Mouse (Mus musculus): ENCODE measurements around the gene Atrnl1.

Gene Atrnl1

DNA sequence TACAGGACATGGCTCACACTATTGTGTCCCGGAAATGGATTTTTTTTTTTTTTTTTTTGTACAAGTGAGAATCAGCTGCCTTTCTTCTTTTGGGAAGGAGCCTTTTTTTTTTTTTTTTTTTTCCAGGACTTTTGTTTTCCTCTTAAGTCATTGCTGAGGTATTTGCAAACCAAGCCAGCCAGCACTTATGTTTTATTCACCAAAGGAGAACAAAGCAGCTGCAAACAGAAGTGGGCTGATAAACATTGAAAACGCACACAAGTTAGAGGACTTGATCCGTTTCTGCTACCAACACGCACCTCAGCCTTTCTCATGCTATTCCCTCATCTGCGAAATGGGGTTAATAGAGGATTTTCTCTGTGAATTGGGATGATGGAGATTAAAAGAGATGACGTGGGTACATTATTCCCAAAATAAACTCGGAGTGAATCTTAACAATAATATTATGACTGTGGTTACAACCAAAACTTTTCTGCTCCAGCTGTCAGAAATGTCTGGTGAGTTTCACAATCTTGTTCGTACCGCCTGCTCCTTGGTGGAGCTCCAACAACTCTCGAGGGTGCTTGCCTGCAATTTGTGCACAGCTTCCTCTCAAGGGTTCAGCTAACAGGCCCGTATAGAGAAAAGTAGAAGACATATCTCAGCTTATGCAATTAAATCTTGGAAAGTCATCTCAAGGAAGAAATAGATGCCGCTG lies 1.3 kb upstream of the Atrnl1 start:
- no peak for DNase-seq (ENCODE audit: low spot score in 2 of 2)

DNA sequence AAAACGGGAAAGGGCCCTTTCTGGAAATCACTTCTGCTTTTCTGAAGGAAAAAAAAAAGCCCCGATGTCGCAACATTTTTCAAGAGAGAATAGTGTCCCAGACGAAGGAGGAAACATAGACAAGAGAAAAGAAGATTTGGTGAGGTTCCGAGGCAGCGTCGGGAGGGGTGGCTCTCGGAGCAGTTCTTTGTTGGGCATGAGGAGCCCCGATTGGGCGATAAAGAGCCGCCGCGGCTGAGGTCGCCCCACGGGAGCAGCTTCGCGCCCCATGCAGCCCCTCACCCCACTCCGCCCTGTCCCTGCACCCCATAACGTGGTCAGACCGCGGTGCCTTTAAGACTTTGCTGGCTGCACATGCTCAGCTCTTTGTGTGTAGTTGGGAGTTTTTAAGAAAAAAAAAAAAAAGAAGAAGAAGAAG lies 767 bp upstream of the Atrnl1 start:
- no peak for DNase-seq (ENCODE audit: low spot score in 2 of 2)

DNA sequence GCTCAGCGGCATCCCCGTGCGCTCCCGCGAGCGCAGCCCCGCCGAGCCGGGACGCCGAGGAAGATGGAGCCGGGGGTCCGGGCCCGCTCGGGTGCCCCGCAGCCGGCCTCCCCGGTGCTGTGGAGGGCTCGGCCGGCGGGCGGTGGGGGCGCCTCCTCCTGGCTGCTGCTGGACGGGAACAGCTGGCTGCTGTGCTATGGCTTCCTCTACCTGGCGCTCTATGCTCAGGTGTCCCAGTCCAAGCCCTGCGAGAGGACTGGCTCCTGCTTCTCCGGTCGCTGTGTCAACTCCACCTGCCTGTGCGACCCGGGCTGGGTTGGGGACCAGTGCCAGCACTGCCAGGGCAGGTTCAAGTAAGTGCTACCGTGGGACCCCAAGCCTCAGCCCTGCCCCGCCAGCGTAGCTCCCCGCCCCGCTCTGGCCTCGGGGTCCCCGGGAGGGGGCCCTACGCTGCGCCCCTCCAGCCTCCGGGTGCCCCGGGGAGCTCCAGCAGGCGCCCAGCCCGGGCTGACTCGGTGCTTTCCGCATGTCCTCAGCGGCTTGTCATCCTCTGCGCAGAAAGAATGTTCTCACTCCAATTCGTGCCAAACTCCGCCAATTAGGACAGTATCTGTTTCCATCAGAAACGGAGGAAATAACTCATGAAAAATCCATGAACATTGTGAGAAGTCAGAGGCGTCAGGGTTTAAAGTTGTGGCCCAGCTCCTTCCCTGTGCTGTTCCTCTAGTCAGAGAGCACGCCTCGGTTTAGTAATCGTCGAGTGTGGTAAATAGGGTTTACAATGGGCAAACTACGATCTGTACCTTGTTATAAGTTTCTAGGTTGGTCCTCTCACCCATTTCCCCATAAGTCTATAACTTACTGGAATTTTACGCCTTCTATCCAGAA lies 701 bp downstream of the Atrnl1 start:
- DNase-seq (ENCODE audit: low spot score in 2 of 2): peak; percentile 23 to 39

DNA sequence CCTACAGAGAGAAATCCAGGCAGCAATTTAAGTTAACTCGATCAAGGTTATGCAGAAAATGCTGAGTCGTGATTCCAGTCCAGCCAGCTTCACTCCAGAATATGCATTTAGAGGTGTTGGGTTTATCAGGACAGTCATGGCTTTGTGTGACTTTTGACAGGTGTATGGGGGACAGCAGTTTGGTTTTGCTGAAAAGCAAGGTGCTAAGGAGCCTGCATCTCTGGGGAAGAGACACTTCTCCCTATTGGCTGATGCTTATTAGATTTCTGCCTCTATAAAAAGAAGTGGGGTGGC lies 1.3 kb downstream of the Atrnl1 start:
- no peak for DNase-seq (ENCODE audit: low spot score in 2 of 2)

DNA sequence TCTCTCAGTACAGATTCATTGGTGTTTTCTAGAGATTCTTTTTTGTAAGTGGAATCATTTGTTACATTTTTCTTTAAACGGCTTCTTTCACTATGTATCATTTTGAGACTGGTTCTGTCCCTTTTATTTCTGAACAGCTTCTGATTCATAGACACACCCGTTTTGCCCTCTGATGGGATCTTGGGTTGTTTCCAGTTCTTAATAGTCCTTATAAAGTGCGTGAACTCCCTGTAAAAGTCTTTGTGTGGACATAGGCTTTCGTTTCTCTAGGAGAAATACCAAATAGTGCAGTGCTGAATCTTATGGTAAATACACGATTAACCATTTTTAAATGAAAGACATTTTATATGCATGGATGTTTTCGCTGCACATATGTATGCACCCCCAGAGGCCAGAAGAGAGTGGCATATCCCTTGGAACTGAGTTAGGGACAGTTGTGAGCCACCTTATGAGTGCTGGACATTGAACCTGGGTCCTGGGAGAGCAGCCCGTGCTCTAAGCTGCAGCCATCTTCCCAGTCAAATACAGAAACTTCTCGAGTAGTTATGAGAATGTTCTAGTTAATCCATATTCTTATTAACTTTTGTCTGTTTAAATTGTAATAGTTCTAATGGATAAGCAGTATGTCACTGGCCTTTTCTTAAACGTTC lies 5.3 kb downstream of the Atrnl1 start:
- no peak for DNase-seq (ENCODE audit: low spot score in 2 of 2)

DNA sequence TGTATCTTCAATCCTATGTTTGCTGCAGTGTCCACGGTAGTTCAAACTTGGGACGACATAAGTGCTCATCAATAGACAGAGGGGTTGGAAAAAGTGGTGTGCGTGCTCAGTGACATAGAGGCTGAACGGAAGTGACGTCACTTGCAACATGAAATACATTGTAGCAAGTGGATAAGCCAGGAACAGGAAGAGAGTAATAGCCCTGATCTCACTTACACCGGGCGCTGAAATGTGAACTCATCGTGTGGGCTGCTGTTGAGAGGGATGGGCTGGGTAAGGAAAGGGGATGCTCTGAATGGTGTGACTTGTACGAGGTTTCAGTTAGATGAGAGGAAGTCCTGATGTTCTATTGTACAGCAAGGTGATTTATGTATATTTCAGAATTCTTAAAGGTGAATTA lies 8.3 kb downstream of the Atrnl1 start:
- no peak for DNase-seq (ENCODE audit: low spot score in 2 of 2)

DNA sequence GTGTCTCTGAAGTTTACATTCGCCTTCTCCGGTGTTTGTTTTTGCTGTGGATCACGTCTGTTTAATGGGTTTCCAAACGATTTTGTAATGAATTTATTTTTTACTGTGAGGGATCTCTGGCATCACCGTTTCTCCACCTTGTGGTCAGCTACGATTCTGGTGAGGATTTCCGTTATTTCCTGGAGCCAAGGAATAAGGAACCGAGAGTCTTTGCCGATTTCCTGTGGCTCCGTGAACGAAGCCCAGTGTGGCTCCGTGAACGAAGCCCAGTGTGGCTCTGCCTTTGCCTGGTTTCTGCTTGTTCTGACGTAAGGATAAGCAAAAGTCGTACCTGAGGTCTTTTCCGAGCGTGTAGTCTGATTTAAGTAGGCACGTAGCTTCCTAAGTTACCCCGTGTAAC lies 11.0 kb downstream of the Atrnl1 start:
- DNase-seq (ENCODE audit: low spot score in 2 of 2): no peak

DNA sequence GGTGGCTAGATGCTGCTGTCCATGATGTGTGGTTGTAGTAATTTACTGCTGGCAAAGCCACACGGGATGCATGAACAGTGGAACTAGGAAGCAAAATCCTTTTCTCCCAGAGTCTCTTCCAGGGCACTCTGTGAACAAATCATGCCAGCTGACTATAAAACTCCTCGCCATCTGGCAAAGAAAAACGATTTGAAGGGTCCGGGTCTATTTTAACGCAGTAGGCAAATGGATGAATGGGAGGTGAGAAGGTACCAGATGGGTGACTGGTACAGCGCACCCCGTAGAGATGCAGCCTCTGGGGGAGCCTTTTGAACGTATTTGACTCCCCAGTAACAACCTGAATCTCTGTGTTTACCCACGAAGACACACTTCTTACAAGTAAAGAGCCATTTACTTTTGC lies 14.9 kb downstream of the Atrnl1 start:
- DNase-seq (ENCODE audit: low spot score in 2 of 2): no peak

DNA sequence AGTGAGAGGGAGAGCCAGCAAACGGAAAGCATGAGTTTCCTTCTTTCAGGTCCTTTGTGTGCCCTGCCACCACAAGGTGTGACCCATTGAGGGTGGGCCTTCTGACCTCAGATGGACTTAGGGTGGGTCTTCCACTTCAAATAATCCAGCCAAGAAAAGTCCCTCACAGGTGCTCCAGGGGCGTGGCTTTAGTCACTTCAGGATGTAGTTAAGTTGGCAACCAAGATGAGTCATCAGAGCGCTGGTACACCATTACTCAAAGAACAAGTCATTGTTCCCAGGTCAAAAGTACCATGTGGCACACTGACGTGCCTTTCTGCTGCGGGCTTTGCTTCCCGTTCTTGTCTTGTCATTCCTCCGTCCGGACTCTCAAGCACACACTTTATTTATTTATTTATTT lies 16.4 kb downstream of the Atrnl1 start:
- DNase-seq (ENCODE audit: low spot score in 2 of 2): no peak

DNA sequence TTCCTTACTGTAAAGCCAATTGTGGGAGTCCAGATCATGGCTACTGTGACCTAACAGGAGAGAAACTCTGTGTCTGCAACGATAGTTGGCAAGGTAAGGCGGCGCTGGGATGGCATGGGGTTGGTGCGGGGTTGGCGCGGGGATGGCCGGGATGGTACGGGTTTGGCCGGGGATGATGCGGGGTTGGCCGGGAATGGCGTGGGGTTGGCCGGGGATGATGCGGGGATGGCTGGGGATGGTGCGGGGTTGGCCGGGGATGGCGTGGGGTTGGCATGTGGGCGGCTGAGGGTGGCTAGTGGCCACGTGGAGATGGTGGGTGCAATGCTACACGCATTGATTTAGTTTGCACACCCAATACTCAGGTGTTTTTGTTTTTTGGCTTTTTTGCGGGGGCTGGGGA lies 31.7 kb downstream of the Atrnl1 start:
- no peak for DNase-seq (ENCODE audit: low spot score in 2 of 2)

DNA sequence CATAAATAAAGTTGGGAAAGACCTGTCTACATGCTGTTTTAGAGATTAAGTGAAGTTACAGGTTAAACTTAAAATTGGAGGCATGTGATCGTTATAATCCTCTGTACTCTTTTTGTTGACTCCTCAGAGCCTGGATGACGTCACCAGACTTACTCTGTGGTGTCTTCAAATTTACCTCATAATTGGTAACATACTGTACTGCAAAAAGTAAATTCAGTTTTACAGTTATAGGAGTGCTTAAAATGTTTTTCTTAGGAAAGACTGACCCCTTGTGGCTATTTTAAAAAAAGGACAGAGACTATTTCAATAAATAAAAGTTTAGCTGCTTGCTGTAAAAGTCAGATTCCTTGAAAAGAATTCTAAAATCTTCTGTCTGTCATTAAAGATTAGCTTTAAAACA lies 32.1 kb downstream of the Atrnl1 start:
- DNase-seq (ENCODE audit: low spot score in 2 of 2): no peak

DNA sequence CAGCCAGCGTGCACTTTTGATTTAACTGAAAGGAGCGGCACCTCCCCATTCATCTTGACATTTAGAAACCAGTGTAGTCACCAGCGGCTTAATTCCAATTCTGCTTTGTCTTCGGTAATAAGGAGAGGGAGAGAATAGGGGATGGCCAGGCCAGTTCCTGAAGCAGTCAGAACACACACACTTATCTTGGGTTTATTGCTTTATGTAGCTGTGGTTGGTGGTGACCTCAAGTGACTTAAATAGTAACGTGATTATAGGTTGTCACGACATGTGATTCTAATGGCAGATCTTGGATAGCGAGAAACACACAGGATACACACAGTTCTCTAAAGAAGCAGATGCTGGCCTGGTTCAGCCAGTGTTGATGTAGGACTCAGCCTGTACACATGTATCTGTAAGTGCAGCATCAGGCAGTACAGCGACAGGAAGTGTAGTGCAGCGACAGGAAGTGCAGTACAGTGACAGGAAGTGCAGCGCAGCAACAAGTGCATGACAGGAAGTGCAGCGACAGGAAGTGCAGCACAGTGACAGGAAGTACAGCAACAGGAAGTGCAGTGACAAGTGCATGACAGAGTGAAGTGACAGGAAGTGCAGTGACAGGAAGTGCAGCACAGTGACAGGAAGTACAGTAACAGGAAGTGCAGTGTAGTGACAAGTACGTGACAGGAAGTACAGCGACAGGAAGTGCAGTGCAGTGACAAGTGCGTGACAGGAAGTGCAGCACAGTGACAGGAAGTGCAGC lies 37.5 kb downstream of the Atrnl1 start:
- no peak for DNase-seq (ENCODE audit: low spot score in 2 of 2)

DNA sequence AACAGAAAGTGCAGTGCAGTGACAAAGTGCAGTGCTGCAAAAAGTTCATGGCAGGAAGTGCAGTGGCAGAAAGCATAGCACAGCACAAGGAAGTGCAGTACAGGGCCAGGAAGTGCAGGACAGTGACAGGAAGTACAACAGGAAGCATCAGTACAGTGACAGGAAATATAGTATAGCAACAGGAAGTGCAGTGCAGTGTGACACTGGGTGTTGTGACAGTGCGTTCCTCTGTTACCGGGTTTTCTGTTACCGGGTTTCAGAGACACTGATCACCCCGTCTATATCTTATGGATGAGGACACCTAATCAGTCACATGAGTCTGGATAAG lies 38.1 kb downstream of the Atrnl1 start:
- no peak for DNase-seq (ENCODE audit: low spot score in 2 of 2)

DNA sequence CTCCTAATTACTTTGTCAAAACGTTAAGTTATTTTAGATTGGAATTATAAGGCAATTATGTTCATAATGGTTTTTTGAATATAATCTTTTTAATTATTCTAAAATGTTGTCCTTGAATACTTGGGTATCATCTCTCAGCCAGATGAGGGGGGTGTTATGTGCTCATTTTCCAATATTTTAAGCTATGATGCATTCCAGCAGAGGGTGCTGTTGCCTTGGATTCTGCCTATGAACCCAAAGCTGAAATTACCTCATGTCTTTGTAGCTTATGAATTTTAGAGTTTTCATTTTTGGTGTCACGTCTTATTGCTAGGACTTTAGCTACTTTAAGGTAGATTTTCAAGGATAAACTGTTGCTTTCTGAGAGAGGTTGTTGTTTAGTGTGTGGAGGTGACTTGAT lies 44.2 kb downstream of the Atrnl1 start:
- DNase-seq (ENCODE audit: low spot score in 2 of 2): peak in 1 of 2 experiments; percentile 44

DNA sequence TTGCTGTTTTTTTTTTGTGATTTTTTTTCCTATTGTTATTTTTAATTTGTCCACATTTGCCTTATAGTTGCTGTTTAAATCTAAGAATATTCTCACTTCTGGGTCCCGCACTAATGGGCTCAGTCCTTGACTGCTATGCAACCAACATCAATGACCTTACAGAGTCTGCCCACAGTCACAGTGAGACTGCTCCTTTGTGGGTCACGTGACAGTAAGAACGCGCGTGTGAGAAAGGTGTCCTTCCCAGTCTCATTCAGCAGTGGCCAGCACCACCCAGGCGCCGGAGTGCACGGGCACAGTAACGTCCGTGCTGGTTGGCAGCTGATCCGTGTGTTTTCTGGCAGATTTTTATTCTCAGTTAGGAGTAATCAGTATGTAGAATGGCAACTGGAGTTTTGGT lies 44.7 kb downstream of the Atrnl1 start:
- DNase-seq (ENCODE audit: low spot score in 2 of 2): no peak

DNA sequence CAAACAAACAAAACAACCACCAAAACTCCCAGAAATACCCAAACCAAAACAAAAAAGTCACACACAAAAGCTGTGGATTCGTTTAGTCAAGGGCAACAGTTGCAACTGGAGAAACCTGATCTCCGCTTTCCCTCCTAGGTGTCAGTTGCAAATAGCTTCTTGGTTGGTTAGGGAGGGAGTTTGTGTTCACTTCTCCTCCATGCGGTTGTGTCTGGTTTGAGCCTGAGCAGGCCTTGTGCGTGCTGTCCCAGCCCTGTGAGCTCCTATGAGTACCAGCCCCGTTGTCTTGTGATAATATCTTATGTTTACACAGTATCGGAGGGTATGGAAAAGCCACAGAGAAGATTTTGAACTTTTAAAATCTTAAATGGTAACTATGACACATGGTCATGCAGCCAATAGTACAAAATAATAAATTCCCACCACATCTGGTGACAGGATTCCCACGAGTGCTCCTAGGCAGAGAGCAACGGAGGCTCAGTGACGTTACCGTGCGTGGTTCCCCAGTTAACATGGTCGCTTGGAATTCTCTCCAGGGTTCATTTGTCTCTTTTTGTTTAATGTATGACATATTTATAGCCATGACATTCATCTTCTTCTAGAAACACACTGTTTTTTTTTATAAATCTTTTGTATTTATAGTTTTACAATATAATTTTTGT lies 46.7 kb downstream of the Atrnl1 start:
- no peak for DNase-seq (ENCODE audit: low spot score in 2 of 2)

DNA sequence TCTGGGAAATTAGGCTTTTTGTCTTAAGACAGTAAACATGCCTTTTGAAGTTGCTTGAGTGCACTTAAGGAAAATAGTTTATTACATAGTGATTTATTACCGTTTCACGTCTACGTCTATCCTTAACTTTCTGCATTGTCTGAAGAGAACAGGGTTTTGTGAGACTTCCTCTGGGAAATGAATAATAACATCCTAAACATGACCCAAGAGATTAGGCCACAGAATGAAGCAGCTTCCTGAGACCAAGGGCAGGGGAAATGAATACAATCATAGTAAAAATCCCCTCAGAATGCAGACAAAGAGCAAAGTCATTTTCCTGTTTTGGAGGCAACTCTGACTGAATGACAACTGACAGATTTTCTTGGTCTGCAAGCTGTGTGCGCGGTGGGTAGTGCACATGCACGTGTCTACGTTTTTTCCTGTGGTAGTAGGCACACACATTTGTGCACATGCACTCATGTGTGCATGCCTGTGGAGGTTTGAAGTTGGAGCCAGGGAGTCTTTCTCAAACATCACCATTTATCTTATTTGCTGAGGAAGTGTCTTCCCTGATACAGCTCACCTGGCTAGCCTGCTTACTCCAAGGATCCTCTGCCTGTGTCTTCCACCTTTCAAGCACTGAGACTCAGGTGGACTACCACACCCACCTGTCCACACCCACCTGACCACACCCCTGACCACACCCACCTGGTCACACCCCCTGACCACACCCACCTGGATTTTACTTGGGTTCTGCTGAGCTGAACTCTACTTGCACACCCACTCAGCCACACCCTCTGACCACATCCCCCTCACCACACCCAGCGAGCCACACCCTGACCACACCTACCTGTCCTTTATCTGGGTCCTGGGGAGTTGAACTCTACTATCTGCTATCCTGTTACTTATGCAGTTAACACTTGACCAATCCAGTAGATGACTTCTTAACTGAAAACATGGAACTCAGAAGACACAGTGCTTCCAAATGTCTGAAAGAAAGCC lies 47.6 kb downstream of the Atrnl1 start:
- DNase-seq (ENCODE audit: low spot score in 2 of 2): no peak

DNA sequence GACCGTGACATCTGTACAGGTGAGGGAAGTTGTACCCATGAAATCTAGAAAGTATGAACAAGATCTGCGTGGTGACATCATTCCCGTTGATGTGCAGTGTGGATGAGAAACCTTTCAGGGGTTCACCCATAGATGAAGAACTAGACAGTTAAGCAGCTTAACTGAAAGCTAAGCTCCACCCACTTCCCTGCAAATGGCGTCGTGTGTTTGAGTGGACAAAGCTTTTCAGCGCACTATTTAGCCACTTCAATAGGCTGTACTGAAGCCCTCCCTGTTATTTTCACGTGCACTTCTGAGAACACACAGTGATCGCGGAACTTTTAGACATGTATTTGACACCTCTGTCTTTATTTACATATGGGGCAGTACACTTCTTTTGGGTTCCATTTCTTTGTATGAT lies 56.2 kb downstream of the Atrnl1 start:
- DNase-seq (ENCODE audit: low spot score in 2 of 2): no peak

DNA sequence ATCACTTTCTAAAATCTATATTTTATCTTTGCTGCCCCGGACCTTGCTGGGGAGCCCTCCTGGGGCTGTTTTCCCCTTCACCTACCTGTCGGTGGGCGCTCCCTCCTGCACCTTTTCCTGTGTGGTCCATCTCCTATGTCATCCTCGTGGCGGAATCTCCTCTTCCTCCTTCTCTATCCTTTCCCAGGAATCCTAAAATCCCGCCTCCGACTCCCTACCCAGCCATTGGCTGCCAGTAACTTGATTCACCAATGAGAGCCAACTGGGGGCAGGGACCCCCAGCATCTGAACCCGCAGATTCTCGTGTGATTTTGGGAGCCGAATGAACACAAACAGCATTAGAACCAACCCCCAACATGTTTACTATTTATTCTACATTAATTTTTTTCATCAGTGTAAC lies 57.1 kb downstream of the Atrnl1 start:
- DNase-seq (ENCODE audit: low spot score in 2 of 2): no peak

DNA sequence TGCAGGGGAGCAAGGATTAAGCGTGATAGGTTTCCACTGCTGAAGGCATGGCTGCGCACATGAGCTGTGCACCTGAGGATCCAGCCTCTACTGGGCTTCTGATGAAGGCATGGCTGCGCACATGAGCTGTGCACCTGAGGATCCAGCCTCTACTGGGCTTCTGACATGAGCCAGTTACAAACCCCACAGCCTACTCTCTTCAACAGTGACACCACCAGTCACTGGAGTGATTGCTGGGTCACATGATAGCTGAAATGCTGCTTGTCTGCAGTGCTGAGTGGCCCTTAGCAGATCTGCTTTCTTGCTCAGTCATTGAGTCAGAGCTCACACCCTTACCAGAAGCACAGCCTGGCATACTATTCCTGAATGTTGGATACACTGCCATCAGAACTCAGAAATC lies 68.6 kb downstream of the Atrnl1 start:
- DNase-seq (ENCODE audit: low spot score in 2 of 2): no peak

DNA sequence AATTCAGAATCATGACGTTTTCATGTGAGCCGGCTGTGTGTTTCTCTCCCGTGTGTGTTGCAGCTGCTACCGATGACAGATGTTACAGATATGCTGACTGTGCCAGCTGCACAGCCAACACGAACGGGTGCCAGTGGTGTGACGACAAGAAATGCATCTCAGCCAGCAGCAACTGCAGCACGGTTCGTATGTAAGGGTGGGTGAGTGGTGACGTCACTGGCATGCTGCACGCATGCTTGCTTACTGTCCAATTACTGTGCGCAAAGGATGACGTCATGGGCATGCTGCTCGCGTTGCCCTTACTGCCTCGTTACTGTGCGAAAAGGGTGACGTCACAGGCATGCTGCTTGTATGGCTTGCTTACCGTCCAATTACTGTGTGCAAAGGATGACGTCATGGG lies 75.8 kb downstream of the Atrnl1 start:
- peak in 1 of 2 experiments; percentile 23 for DNase-seq (ENCODE audit: low spot score in 2 of 2)

All from frontal cortex, postnatal 14 days (tissue).